Comparison of ENCODE assay signal across 8 mouse cellular contexts in the genomic region with DNA sequence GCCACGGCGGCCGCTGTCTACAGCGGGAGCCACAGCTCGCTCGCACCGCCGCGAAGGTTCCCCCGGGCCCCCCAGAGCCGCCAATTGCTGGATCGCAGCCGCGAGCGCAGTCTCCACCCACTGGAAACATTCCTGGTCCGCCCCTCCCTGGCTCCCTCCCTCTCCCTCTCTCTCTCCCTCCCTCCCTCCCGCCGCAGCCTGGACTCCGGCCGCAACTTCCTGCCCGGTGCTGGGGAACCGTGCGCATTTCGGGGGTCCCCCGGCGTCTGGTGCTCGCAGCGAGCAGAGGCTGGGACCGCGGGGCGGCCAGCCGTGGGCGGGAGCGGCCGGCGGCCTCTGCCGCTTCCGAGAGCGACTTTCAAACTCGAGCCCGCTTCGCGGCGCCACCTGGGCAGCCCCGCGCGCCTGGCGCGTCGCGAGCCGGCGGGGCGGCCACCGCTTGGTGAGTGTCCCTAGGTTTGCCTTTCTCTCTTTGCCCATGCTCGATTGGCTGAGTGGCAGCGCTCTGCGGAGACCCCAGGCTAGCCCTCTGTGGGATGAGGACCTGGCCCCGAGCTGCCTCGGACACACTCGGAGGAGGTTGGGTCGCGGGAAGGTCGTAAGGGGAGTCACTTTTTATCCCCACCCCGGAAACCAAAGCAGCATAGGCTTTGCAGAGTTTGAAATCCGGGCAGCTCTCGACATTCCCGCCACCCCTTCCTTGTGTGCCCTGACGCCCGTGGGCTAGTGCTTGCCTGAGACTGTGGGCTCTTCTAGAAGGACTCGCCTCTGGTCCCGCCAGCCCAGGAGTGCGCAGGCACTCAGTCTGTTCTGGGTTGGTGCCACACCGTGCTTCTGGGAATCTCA. TPM values are rescaled to one million over a fixed set of nuclear protein-coding genes. Genes with fewer than 3 reads are reported as not detected.
A peak's percentile ranks its signal among the peaks of the same experiment; 100 is the strongest.
DNase-seq lines count a peak whose midpoint lies in the region; ATAC-seq and TF ChIP-seq lines count a peak whose summit lies in the region.

No protein-coding gene starts in this region.

- peak overlapping the region; percentile 84 for H3K4me3 ChIP-seq in embryonic fibroblast, embryonic 13.5 days (ENCODE audit: insufficient read depth, low read length)
- H3K4me3 ChIP-seq in heart, postnatal 0 days (ENCODE audit: low read depth, low read length) = peak overlapping the region; percentile 92

- under 1% methylated on average over 72 of the region's 74 CpGs for WGBS in heart, postnatal 0 days

- peak overlapping the region; percentile 81 for H3K9ac ChIP-seq in heart, postnatal 0 days (replicated peaks; ENCODE audit: low read depth, low read length)

- H3K4me1 ChIP-seq in embryonic fibroblast, embryonic 13.5 days (ENCODE audit: control insufficient read depth, insufficient read depth, low read length) = peaks cover 20% of the 10 kb centered on the region
- H3K4me1 ChIP-seq in heart, postnatal 0 days (ENCODE audit: control insufficient read depth, insufficient read depth) = peaks cover 35% of the 10 kb centered on the region

- peak; percentile 82 for ATAC-seq in heart, postnatal 0 days (ENCODE audit: insufficient read depth, low read depth)

- H3K9me3 ChIP-seq in heart, postnatal 0 days (replicated peaks; ENCODE audit: control insufficient read depth, low read length) = no peaks in the 10 kb centered on the region

- H3K27ac ChIP-seq in embryonic fibroblast, embryonic 13.5 days (ENCODE audit: insufficient read depth, low read length) = peak overlapping the region; percentile 82
- peak overlapping the region; percentile 91 for H3K27ac ChIP-seq in heart, postnatal 0 days (ENCODE audit: low read depth)

- no peaks in the 10 kb centered on the region for H3K36me3 ChIP-seq in heart, postnatal 0 days (replicated peaks; ENCODE audit: control insufficient read depth, insufficient read depth, low read length)

- peak; percentile 52 for TF ChIP-seq POLR2A in embryonic fibroblast, embryonic 13.5 days (IDR thresholded peaks at IDR 0.05; ENCODE audit: low read depth, low read length)

- peak; percentile 71 for DNase-seq in CD4-positive helper T cell, adult 2 months (ENCODE audit: low read depth, low spot score)
- DNase-seq in adrenal gland, postnatal 25 days = peak; percentile 79
- DNase-seq in heart, postnatal 0 days (ENCODE audit: low spot score) = peak; percentile 78
- peak; percentile 51 to 98 for DNase-seq in kidney, postnatal 25 days
- peak; percentile 73 for DNase-seq in lung, postnatal 14 days
- peak; percentile 62 for DNase-seq in ovary, postnatal 14 days (ENCODE audit: low spot score)
- DNase-seq in urinary bladder, adult 18-20 months (ENCODE audit: low spot score in 2 of 2) = peak; percentile 74 to 78

- H3K4me2 ChIP-seq in heart, postnatal 0 days (ENCODE audit: low read depth, low read length) = peak overlapping the region; percentile 94

- H3K27me3 ChIP-seq in heart, postnatal 0 days (ENCODE audit: control insufficient read depth, insufficient read depth, low read length) = 0 out of 2 replicates have a peak, but pooled peaks cover 16% of the 10 kb centered on the region

- TF ChIP-seq CTCF in embryonic fibroblast, embryonic 13.5 days (IDR thresholded peaks at IDR 0.05; ENCODE audit: borderline replicate concordance, insufficient read depth, low read length) = no peak
- no peak for TF ChIP-seq CTCF in heart, postnatal 0 days (IDR thresholded peaks at IDR 0.05; ENCODE audit: low read depth)

- TF ChIP-seq EP300 in heart, postnatal 0 days (IDR thresholded peaks at IDR 0.05; ENCODE audit: low read depth) = no peak

RNA-seq across cellular contexts. Expression of a gene that starts 2.9 kb away (rescaled TPM):
- total RNA-seq in adrenal gland, postnatal 25 days (2021) = 12.2 and 14.7 TPM in 2 replicates
- 21.8 and 25.1 TPM in 2 replicates for polyA plus RNA-seq in embryonic fibroblast, embryonic 13.5 days (2011; ENCODE audit: insufficient read length, low read depth, missing spikeins)
- 17.7 and 21.7 TPM in 2 replicates for total RNA-seq in heart, postnatal 0 days (2014; rRNA removed; ENCODE audit: low replicate concordance)
- 3.7 TPM in 2 replicates for polyA plus RNA-seq in heart, postnatal 0 days (2015; fragmentation: Nextera tagmentation; extraction: Ambion mirVana)

Comparison
In these comparisons a context has a peak if more than half of its experiments do, and no peak if none do; other contexts are left out.
1. Peak in every context shown above with its lines: DNase-seq, ATAC-seq, H3K4me3 ChIP-seq and H3K27ac ChIP-seq.